Mouse (Mus musculus) ES-E14 (cell line): ENCODE measurements at regions not wholly inside any gene's neighbourhood (a gene's known extent, or its start where the extent isn't known, plus 50 kb on each side); places are given as distances from the start of the nearest gene placed in this dataset.

Experiments
- DNase-seq: peaks from one replicate; pipeline ENCODE4 v3.0.0-alpha.2; 2013; ENCODE audit warnings: low read depth, low spot score
- H3K27ac ChIP-seq: 2 replicates; pipeline ENCODE4 v1.5.1; 2012; ENCODE audit warnings: low read depth, mild to moderate bottlenecking, low read length, moderate library complexity, mixed read lengths; ENCODE audit not compliant: poor library complexity, insufficient read depth, severe bottlenecking
- H3K36me3 ChIP-seq: 2 replicates; pipeline ENCODE4 v1.6.1; 2012; ENCODE audit warnings: mild to moderate bottlenecking, low read length, moderate library complexity, mixed read lengths; ENCODE audit not compliant: control insufficient read depth, poor library complexity, insufficient read depth, severe bottlenecking
- H3K4me1 ChIP-seq, 2 experiments: fragments of 150-350 bp in 1 of 2; sonication (generic) in 1 of 2; 2 replicates each; pipeline ENCODE4 v1.6.1; 2012; ENCODE audit warnings: low read length in 2 of 2, mild to moderate bottlenecking in 1 of 2, mixed read lengths in 1 of 2; ENCODE audit not compliant: control insufficient read depth in 2 of 2, insufficient read depth in 2 of 2, poor library complexity in 1 of 2
- H3K4me3 ChIP-seq, 2 experiments: fragments of 150-350 bp in 1 of 2; sonication (generic) in 1 of 2; 2 replicates each; pipeline ENCODE4 v1.5.1; 2012; ENCODE audit warnings: low read length in 2 of 2, low read depth in 1 of 2, mild to moderate bottlenecking in 1 of 2, mixed read lengths in 1 of 2; ENCODE audit not compliant: insufficient read depth in 1 of 2, poor library complexity in 1 of 2, severe bottlenecking in 1 of 2
- H3K9ac ChIP-seq: 2 replicates; pipeline ENCODE4 v1.6.1; 2012; ENCODE audit warnings: low read depth, mild to moderate bottlenecking, low read length, mixed read lengths; ENCODE audit not compliant: poor library complexity, insufficient read depth, severe bottlenecking
- H3K9me3 ChIP-seq: fragments of 150-350 bp; sonication (generic); 2 replicates; pipeline ENCODE4 v1.6.1; 2012; ENCODE audit warnings: low read depth, mild to moderate bottlenecking, low read length; ENCODE audit not compliant: control insufficient read depth, insufficient read depth
- CHD2 ChIP-seq: IDR thresholded peaks from 2 replicates; pipeline ENCODE4 v1.6.1; 2014; ENCODE audit warnings: mild to moderate bottlenecking, low read depth, low read length, inconsistent platforms
- HCFC1 ChIP-seq: IDR thresholded peaks from 2 replicates; pipeline ENCODE4 v1.6.1; 2012; ENCODE audit warnings: low read length, inconsistent platforms, borderline replicate concordance; ENCODE audit not compliant: insufficient read depth
- MAFK ChIP-seq: IDR thresholded peaks from 2 replicates; pipeline ENCODE4 v1.6.1; 2014; ENCODE audit warnings: mild to moderate bottlenecking, low read depth, low read length, inconsistent platforms; ENCODE audit not compliant: insufficient read depth
- ZC3H11A ChIP-seq: IDR thresholded peaks from 2 replicates; pipeline ENCODE4 v1.6.1; 2012; ENCODE audit warnings: low read depth, mild to moderate bottlenecking, inconsistent platforms, low read length, borderline replicate concordance
- ZNF384 ChIP-seq: IDR thresholded peaks from 2 replicates; pipeline ENCODE4 v1.6.1; 2012; ENCODE audit warnings: low read depth, low read length, inconsistent platforms
- in situ Hi-C, 2 experiments: fragments of 600-800 bp; cut with MboI; formaldehyde crosslinking; loops; one replicate each; pipeline ENCODE4 v1.15.1; 2025; ENCODE audit warnings: low sequenced_read_pairs in 2 of 2, inconsistent platforms in 1 of 2; ENCODE audit not compliant: unreplicated experiment in 2 of 2

GRCm38 (mm10) chr9:101410348-101410747 is 158.8 kb upstream of the Ppp2r3a start:
- no peak overlapping the region for H3K4me3 ChIP-seq
- no peaks in the 10 kb centered on the region for H3K36me3 ChIP-seq
- H3K27ac ChIP-seq: no peak overlapping the region
- in situ Hi-C loops: no loop called here
- H3K9me3 ChIP-seq: no peaks in the 10 kb centered on the region
- DNase-seq: no peak
- no peaks in the 10 kb centered on the region for H3K4me1 ChIP-seq
- H3K9ac ChIP-seq: no peak overlapping the region
- TF ChIP-seq MAFK: no peak
- TF ChIP-seq ZNF384: no peak
- TF ChIP-seq CHD2: no peak
- no peak for TF ChIP-seq ZC3H11A
- no peak for TF ChIP-seq HCFC1

GRCm38 (mm10) chr9:101408116-101408515 is 156.5 kb upstream of the Ppp2r3a start:
- no peak for DNase-seq
- Histone ChIP-seq H3K27ac (no peak overlapping the region), H3K9me3 (no peaks in the 10 kb centered on the region), H3K4me3 (no peak overlapping the region), H3K36me3 (no peaks in the 10 kb centered on the region), H3K9ac (no peak overlapping the region), H3K4me1 (no peaks in the 10 kb centered on the region)
- TF ChIP-seq HCFC1 (no peak), ZC3H11A (no peak), CHD2 (no peak), ZNF384 (no peak), MAFK (no peak)
- in situ Hi-C loops: no loop called here

GRCm38 (mm10) chr9:101407141-101407540 is 155.5 kb upstream of the Ppp2r3a start:
- DNase-seq: no peak
- no peaks in the 10 kb centered on the region for H3K4me1 ChIP-seq
- H3K27ac ChIP-seq: no peak overlapping the region
- no peaks in the 10 kb centered on the region for H3K36me3 ChIP-seq
- no peak overlapping the region for H3K9ac ChIP-seq
- TF ChIP-seq MAFK: no peak
- no peak for TF ChIP-seq ZNF384
- no peak for TF ChIP-seq CHD2
- TF ChIP-seq HCFC1: no peak
- no peak for TF ChIP-seq ZC3H11A
- in situ Hi-C loops: no loop called here
- H3K9me3 ChIP-seq: no peaks in the 10 kb centered on the region
- no peak overlapping the region for H3K4me3 ChIP-seq

- Histone ChIP-seq H3K9ac (no peak overlapping the region), H3K9me3 (no peaks in the 10 kb centered on the region), H3K36me3 (no peaks in the 10 kb centered on the region), H3K27ac (no peak overlapping the region), H3K4me3 (no peak overlapping the region), H3K4me1 (no peaks in the 10 kb centered on the region)
- in situ Hi-C loops: no loop called here
- TF ChIP-seq ZC3H11A: no peak
- TF ChIP-seq HCFC1: no peak
- no peak for DNase-seq
Observed at GRCm38 (mm10) chr9:101404441-101405081, 153.0 kb upstream of the Ppp2r3a start.

- H3K27ac ChIP-seq: no peak overlapping the region
- no peaks in the 10 kb centered on the region for H3K36me3 ChIP-seq
- H3K4me1 ChIP-seq: no peaks in the 10 kb centered on the region
- no peak for TF ChIP-seq CHD2
- H3K9me3 ChIP-seq: no peaks in the 10 kb centered on the region
- in situ Hi-C loops: no loop called here
- H3K4me3 ChIP-seq: no peak overlapping the region
- no peak overlapping the region for H3K9ac ChIP-seq
- DNase-seq: no peak
Observed at GRCm38 (mm10) chr9:101404034-101404433, 152.4 kb upstream of the Ppp2r3a start.
